9 mouse cellular contexts compared by ENCODE assay signal in genomic region chr4:149711955-149712354, GRCm38 (mm10). TPM values are rescaled to one million over a fixed set of nuclear protein-coding genes. Genes with fewer than 3 reads are reported as not detected.
DNase-seq lines count a peak whose midpoint lies in the region; ATAC-seq and TF ChIP-seq lines count a peak whose summit lies in the region.
"Had no signal": no experiment of that assay in that cellular context is flagged by ENCODE, and none has a peak within 500 bp of the region (broad histone marks: within the 10 kb centered on the region; RNA-seq: fewer than 3 reads in every experiment).

No protein-coding gene starts in this region.

- H3K27ac ChIP-seq in kidney, adult 2 months (ENCODE audit: insufficient read depth, low read depth, low read length): no peak overlapping the region
- no peak overlapping the region for H3K27ac ChIP-seq in kidney, embryonic 15.5 days
- no peak overlapping the region for H3K27ac ChIP-seq in bone marrow macrophage, adult 2 months (ENCODE audit: insufficient read depth, low read depth, low read length)
- H3K27ac ChIP-seq in midbrain, postnatal 0 days (ENCODE audit: low read depth, low read length): no peak overlapping the region
- H3K27ac ChIP-seq: hindbrain, embryonic 15.5 days had no signal

- H3K4me1 ChIP-seq in kidney, adult 2 months (ENCODE audit: control insufficient read depth, insufficient read depth, low read length): no peaks in the 10 kb centered on the region
- peaks cover 10% of the 10 kb centered on the region; the same call in 1 of the 2 replicates for H3K4me1 ChIP-seq in kidney, embryonic 15.5 days
- H3K4me1 ChIP-seq in bone marrow macrophage, adult 2 months (ENCODE audit: control insufficient read depth, insufficient read depth, low read length): peaks cover 19% of the 10 kb centered on the region
- no peaks in the 10 kb centered on the region for H3K4me1 ChIP-seq in midbrain, postnatal 0 days (ENCODE audit: insufficient read depth, low read length)
- H3K4me1 ChIP-seq: hindbrain, embryonic 15.5 days had no signal

- H3K27me3 ChIP-seq in kidney, adult 2 months (replicated peaks; ENCODE audit: control insufficient read depth, insufficient read depth, low read length): no peaks in the 10 kb centered on the region
- H3K27me3 ChIP-seq in kidney, embryonic 15.5 days: no peaks in the 10 kb centered on the region
- no peaks in the 10 kb centered on the region for H3K27me3 ChIP-seq in midbrain, postnatal 0 days (ENCODE audit: insufficient read depth, low read length)
- H3K27me3 ChIP-seq: hindbrain, embryonic 15.5 days had no signal

- ATAC-seq in kidney, embryonic 15.5 days (replicated peaks; ENCODE audit: low FRiP score): no peak; the same call in 1 of the 2 replicates
- ATAC-seq in midbrain, postnatal 0 days (ENCODE audit: low FRiP score): no peak

- peak; percentile 44 for DNase-seq in kidney, adult 2 months
- DNase-seq in embryo, embryonic 10.5 days (ENCODE audit: low spot score): peak; percentile 89
- peak; percentile 74 for DNase-seq in kidney, postnatal 10 days
- peak; percentile 40 for DNase-seq in midbrain, postnatal 0 days (ENCODE audit: low spot score)
- no peak for DNase-seq in layer of hippocampus, adult 11-12 months (ENCODE audit: low spot score)
- no peak for DNase-seq in spleen, postnatal 36 days (ENCODE audit: low spot score in 2 of 2)

- no peak overlapping the region for H3K9ac ChIP-seq in kidney, embryonic 15.5 days
- no peak overlapping the region for H3K9ac ChIP-seq in midbrain, postnatal 0 days (replicated peaks; ENCODE audit: low read length, poor library complexity, severe bottlenecking)
- H3K9ac ChIP-seq: hindbrain, embryonic 15.5 days had no signal

- TF ChIP-seq POLR2A in kidney, adult 2 months (IDR thresholded peaks at IDR 0.05; ENCODE audit: low read depth, low read length): no peak
- TF ChIP-seq POLR2A in bone marrow macrophage, adult 2 months (IDR thresholded peaks at IDR 0.05; ENCODE audit: borderline replicate concordance, low read depth, low read length): no peak

- no peaks in the 10 kb centered on the region for H3K36me3 ChIP-seq in kidney, adult 2 months (ENCODE audit: control insufficient read depth, insufficient read depth, low read length)
- peaks cover 24% of the 10 kb centered on the region for H3K36me3 ChIP-seq in kidney, embryonic 15.5 days
- H3K36me3 ChIP-seq in midbrain, postnatal 0 days (ENCODE audit: insufficient read depth, low read length): peaks cover 16% of the 10 kb centered on the region

- peak; percentile 77 for TF ChIP-seq CTCF in kidney, adult 2 months (conservative IDR thresholded peaks at IDR 0.05; ENCODE audit: insufficient read depth, insufficient read length, low read depth, low read length)
- TF ChIP-seq CTCF in bone marrow macrophage, adult 2 months (IDR thresholded peaks at IDR 0.05; ENCODE audit: low read depth, low read length): peak; percentile 71
- TF ChIP-seq CTCF in midbrain, postnatal 0 days (IDR thresholded peaks at IDR 0.05): peak; percentile 73

- H3K4me2 ChIP-seq in kidney, embryonic 15.5 days: no peak overlapping the region
- no peak overlapping the region for H3K4me2 ChIP-seq in midbrain, postnatal 0 days (ENCODE audit: low read depth, low read length, poor library complexity, severe bottlenecking)
- H3K4me2 ChIP-seq: hindbrain, embryonic 15.5 days had no signal

- 32% methylated on average over 7 of the region's 7 CpGs for WGBS in kidney, adult 2 months
- WGBS in kidney, embryonic 15.5 days: 25% methylated on average over 7 of the region's 7 CpGs
- 25% methylated on average over 7 of the region's 7 CpGs for WGBS in midbrain, postnatal 0 days

- H3K4me3 ChIP-seq in kidney, adult 2 months (ENCODE audit: insufficient read depth, low read depth, low read length): no peak overlapping the region
- no peak overlapping the region for H3K4me3 ChIP-seq in kidney, embryonic 15.5 days (replicated peaks)
- H3K4me3 ChIP-seq in bone marrow macrophage, adult 2 months (ENCODE audit: insufficient read depth, low read length): no peak overlapping the region
- H3K4me3 ChIP-seq in midbrain, postnatal 0 days (ENCODE audit: low read depth, low read length): no peak overlapping the region
- H3K4me3 ChIP-seq: hindbrain, embryonic 15.5 days had no signal

- no peaks in the 10 kb centered on the region for H3K9me3 ChIP-seq in kidney, embryonic 15.5 days (replicated peaks)
- H3K9me3 ChIP-seq in midbrain, postnatal 0 days (ENCODE audit: low read length): no peaks in the 10 kb centered on the region
- H3K9me3 ChIP-seq: hindbrain, embryonic 15.5 days had no signal

RNA-seq across cellular contexts. Expression of gene Pik3cd, which starts 9.6 kb away (rescaled TPM):
- 3.1 and 7.2 TPM in 2 replicates for polyA plus RNA-seq in kidney, adult 2 months (2012; rRNA removed)
- 4.2 and 4.8 TPM in 2 replicates for polyA plus RNA-seq in kidney, embryonic 15.5 days (2015; fragmentation: Nextera tagmentation; extraction: Ambion mirVana)
- 91.4 and 100 TPM in 2 replicates for polyA plus RNA-seq in bone marrow macrophage, adult 2 months (2012; ENCODE audit: insufficient read depth, insufficient read length, missing spikeins)
- 15.9 and 18.5 TPM in 2 replicates for total RNA-seq in midbrain, postnatal 0 days (2014; rRNA removed)
- polyA plus RNA-seq in midbrain, postnatal 0 days (2015; fragmentation: Nextera tagmentation; extraction: Ambion mirVana): 9.7 and 10.4 TPM in 2 replicates

RNA-seq across cellular contexts. Expression of gene Tmem201, which starts 25.9 kb away (rescaled TPM):
- 34.2 and 37.5 TPM in 2 replicates for polyA plus RNA-seq in kidney, adult 2 months (2012; rRNA removed)
- 35.4 and 42.2 TPM in 2 replicates for polyA plus RNA-seq in kidney, embryonic 15.5 days (2015; fragmentation: Nextera tagmentation; extraction: Ambion mirVana)
- polyA plus RNA-seq in bone marrow macrophage, adult 2 months (2012; ENCODE audit: insufficient read depth, insufficient read length, missing spikeins): 1.9 and 3.6 TPM in 2 replicates
- total RNA-seq in midbrain, postnatal 0 days (2014; rRNA removed): 55.2 and 67.8 TPM in 2 replicates
- polyA plus RNA-seq in midbrain, postnatal 0 days (2015; fragmentation: Nextera tagmentation; extraction: Ambion mirVana): 44.8 and 48.5 TPM in 2 replicates

Comparison
In these comparisons a context has a peak if more than half of its experiments do, and no peak if none do; other contexts are left out.
1. DNase-seq: peak in kidney, adult 2 months (single experiment), embryo, embryonic 10.5 days (single experiment), kidney, postnatal 10 days (single experiment) and midbrain, postnatal 0 days (single experiment); none in layer of hippocampus, adult 11-12 months (single experiment) and spleen, postnatal 36 days (0 of 2).
2. Peak in every context shown above with its lines, with median percentiles within 50 percentile points of each other: CTCF ChIP-seq.